Mouse (Mus musculus) cerebellum, adult 2 months (tissue): ENCODE measurements around the gene Pou6f1.

Experiments
- CTCF ChIP-seq: fragments of 200-500 bp; IDR thresholded peaks from 2 replicates; pipeline ENCODE4 v1.5.1; 2011; ENCODE audit warnings: low read depth, mild to moderate bottlenecking, control low read depth, low read length, moderate library complexity, borderline replicate concordance; ENCODE audit not compliant: insufficient read depth
- POLR2A ChIP-seq: fragments of 200-500 bp; IDR thresholded peaks from 2 replicates; pipeline ENCODE4 v1.6.1; 2011; ENCODE audit warnings: low read length, control low read depth, borderline replicate concordance; ENCODE audit not compliant: insufficient read depth

GRCm38 (mm10) chr15:100624435-100624834 lies 24.7 kb upstream of the Pou6f1 start:
- TF ChIP-seq POLR2A (no peak), CTCF (no peak)
